Mouse (Mus musculus): ENCODE results near the gene Trpv1. TPM values are rescaled to one million over a fixed set of nuclear protein-coding genes. Genes with fewer than 3 reads are reported as not detected.

The Trpv1 gene
- polyA plus RNA-seq (2012; rRNA removed) = 0.03 TPM in 1 of 2 replicates, not detected in the other
- polyA plus RNA-seq (2014; fragmentation: Nextera tagmentation; extraction: Ambion mirVana) = not detected in 2 replicates

GRCm38 (mm10) chr11:73233992-73234391, at the start of gene Trpv1:
Gene Trpv1, plus strand, starts transcription at chr11:73234292.
- no peaks in the 10 kb centered on the region for H3K4me1 ChIP-seq (replicated peaks; ENCODE audit: control insufficient read depth in 2 of 2, insufficient read depth in 2 of 2, low read length in 1 of 2)
- no peaks in the 10 kb centered on the region for H3K9me3 ChIP-seq (ENCODE audit: control insufficient read depth, low read length)
- no peak for ATAC-seq (ENCODE audit: insufficient read depth)
- no peak within 1 kb of the TSS for H3K9ac ChIP-seq (replicated peaks)
- H3K27me3 ChIP-seq (ENCODE audit: control insufficient read depth, insufficient read depth, low read length) = no peaks in the 10 kb centered on the region
- no peak within 1 kb of the TSS for H3K4me2 ChIP-seq (ENCODE audit: low read depth)
- no peaks in the 10 kb centered on the region for H3K36me3 ChIP-seq (replicated peaks; ENCODE audit: control insufficient read depth, insufficient read depth, low read depth)
- TF ChIP-seq CTCF (IDR thresholded peaks at IDR 0.05; ENCODE audit: low read depth) = no peak
- no peak for TF ChIP-seq EP300 (IDR thresholded peaks at IDR 0.05; ENCODE audit: low read depth)
- 50% methylated on average over 5 of the region's 5 CpGs for WGBS (ENCODE audit: insufficient replicate concordance)
- no peak for DNase-seq (ENCODE audit: low read depth in 3 of 3, low spot score in 3 of 3)
- H3K4me3 ChIP-seq (ENCODE audit: insufficient read depth in 1 of 2, low read depth in 2 of 2, low read length in 2 of 2) = no peak within 1 kb of the TSS
- H3K27ac ChIP-seq = no peak within 1 kb of the TSS

GRCm38 (mm10) chr11:73185872-73186615, 48.0 kb upstream of the Trpv1 start:
- Histone ChIP-seq H3K27ac (no peak overlapping the region), H3K4me1 (replicated peaks; ENCODE audit: control insufficient read depth in 2 of 2, insufficient read depth in 2 of 2, low read length in 1 of 2) (no peaks in the 10 kb centered on the region), H3K27me3 (ENCODE audit: control insufficient read depth, insufficient read depth, low read length) (no peaks in the 10 kb centered on the region), H3K9ac (replicated peaks) (no peak overlapping the region), H3K4me2 (ENCODE audit: low read depth) (no peak overlapping the region), H3K9me3 (ENCODE audit: control insufficient read depth, low read length) (no peaks in the 10 kb centered on the region), H3K36me3 (replicated peaks; ENCODE audit: control insufficient read depth, insufficient read depth, low read depth) (no peaks in the 10 kb centered on the region), H3K4me3 (ENCODE audit: insufficient read depth in 1 of 2, low read depth in 2 of 2, low read length in 2 of 2) (no peak overlapping the region)
- ATAC-seq (ENCODE audit: insufficient read depth) (no peak), DNase-seq (ENCODE audit: low read depth in 3 of 3, low spot score in 3 of 3) (no peak)
- WGBS (ENCODE audit: insufficient replicate concordance) = 71% methylated on average over 10 of the region's 10 CpGs
- TF ChIP-seq CTCF (IDR thresholded peaks at IDR 0.05; ENCODE audit: low read depth) = no peak
- TF ChIP-seq EP300 (IDR thresholded peaks at IDR 0.05; ENCODE audit: low read depth) = no peak

- H3K27ac ChIP-seq = no peak overlapping the region
- H3K9ac ChIP-seq (replicated peaks) = no peak overlapping the region
- no peaks in the 10 kb centered on the region for H3K9me3 ChIP-seq (ENCODE audit: control insufficient read depth, low read length)
- no peak for DNase-seq (ENCODE audit: low read depth in 3 of 3, low spot score in 3 of 3)
- H3K4me2 ChIP-seq (ENCODE audit: low read depth) = no peak overlapping the region
- no peak for ATAC-seq (ENCODE audit: insufficient read depth)
- no peaks in the 10 kb centered on the region for H3K4me1 ChIP-seq (replicated peaks; ENCODE audit: control insufficient read depth in 2 of 2, insufficient read depth in 2 of 2, low read length in 1 of 2)
- TF ChIP-seq CTCF (IDR thresholded peaks at IDR 0.05; ENCODE audit: low read depth) (no peak), EP300 (IDR thresholded peaks at IDR 0.05; ENCODE audit: low read depth) (no peak)
- H3K4me3 ChIP-seq (ENCODE audit: insufficient read depth in 1 of 2, low read depth in 2 of 2, low read length in 2 of 2) = no peak overlapping the region
- H3K27me3 ChIP-seq (ENCODE audit: control insufficient read depth, insufficient read depth, low read length) = no peaks in the 10 kb centered on the region
- WGBS (ENCODE audit: insufficient replicate concordance) = 67% methylated on average over 6 of the region's 6 CpGs
- H3K36me3 ChIP-seq (replicated peaks; ENCODE audit: control insufficient read depth, insufficient read depth, low read depth) = no peaks in the 10 kb centered on the region
Observed at GRCm38 (mm10) chr11:73187231-73187630, 46.9 kb upstream of the Trpv1 start.

GRCm38 (mm10) chr11:73193047-73193446, 41.0 kb upstream of the Trpv1 start:
- no peak for TF ChIP-seq CTCF (IDR thresholded peaks at IDR 0.05; ENCODE audit: low read depth)
- TF ChIP-seq EP300 (IDR thresholded peaks at IDR 0.05; ENCODE audit: low read depth) = no peak
- no peak for DNase-seq (ENCODE audit: low read depth in 3 of 3, low spot score in 3 of 3)
- H3K4me2 ChIP-seq (ENCODE audit: low read depth) = no peak overlapping the region

GRCm38 (mm10) chr11:73194444-73194843, 39.6 kb upstream of the Trpv1 start:
- H3K27ac ChIP-seq = no peak overlapping the region
- H3K27me3 ChIP-seq (ENCODE audit: control insufficient read depth, insufficient read depth, low read length) = no peaks in the 10 kb centered on the region
- no peaks in the 10 kb centered on the region; the same call in 1 of the 2 replicates for H3K36me3 ChIP-seq (replicated peaks; ENCODE audit: control insufficient read depth, insufficient read depth, low read depth)
- H3K4me3 ChIP-seq (ENCODE audit: insufficient read depth in 1 of 2, low read depth in 2 of 2, low read length in 2 of 2) = no peak overlapping the region
- no peak for ATAC-seq (ENCODE audit: insufficient read depth)
- peaks cover 0 to 3% of the 10 kb centered on the region in 2 experiments; a peak in 2 of 4 replicates for H3K4me1 ChIP-seq (replicated peaks; ENCODE audit: control insufficient read depth in 2 of 2, insufficient read depth in 2 of 2, low read length in 1 of 2)
- H3K9me3 ChIP-seq (ENCODE audit: control insufficient read depth, low read length) = no peaks in the 10 kb centered on the region
- WGBS (ENCODE audit: insufficient replicate concordance) = 66% methylated on average over 2 of the region's 2 CpGs
- no peak for DNase-seq (ENCODE audit: low read depth in 3 of 3, low spot score in 3 of 3)
- TF ChIP-seq CTCF (IDR thresholded peaks at IDR 0.05; ENCODE audit: low read depth) (no peak), EP300 (IDR thresholded peaks at IDR 0.05; ENCODE audit: low read depth) (no peak)
- H3K4me2 ChIP-seq (ENCODE audit: low read depth) = no peak overlapping the region
- H3K9ac ChIP-seq (replicated peaks) = no peak overlapping the region

More at GRCm38 (mm10) chr11:73193047-73193446, 41.0 kb upstream of the Trpv1 start:
- H3K9me3 ChIP-seq (ENCODE audit: control insufficient read depth, low read length) = no peaks in the 10 kb centered on the region
- H3K27ac ChIP-seq = no peak overlapping the region
- H3K36me3 ChIP-seq (replicated peaks; ENCODE audit: control insufficient read depth, insufficient read depth, low read depth) = no peaks in the 10 kb centered on the region; the same call in 1 of the 2 replicates
- 41% methylated on average over 6 of the region's 6 CpGs for WGBS (ENCODE audit: insufficient replicate concordance)
- H3K4me1 ChIP-seq (replicated peaks; ENCODE audit: control insufficient read depth in 2 of 2, insufficient read depth in 2 of 2, low read length in 1 of 2) = no peaks in the 10 kb centered on the region; a peak in 2 of 4 replicates
- H3K9ac ChIP-seq (replicated peaks) = no peak overlapping the region
- no peak overlapping the region for H3K4me3 ChIP-seq (ENCODE audit: insufficient read depth in 1 of 2, low read depth in 2 of 2, low read length in 2 of 2)
- no peak for ATAC-seq (ENCODE audit: insufficient read depth)
- no peaks in the 10 kb centered on the region for H3K27me3 ChIP-seq (ENCODE audit: control insufficient read depth, insufficient read depth, low read length)

Measured in liver, embryonic 14.5 days (tissue).